Mouse (Mus musculus) heart, embryonic 11.5 days (tissue): ENCODE results near the gene Nkx2-5. TPM values are rescaled to one million over a fixed set of nuclear protein-coding genes. Genes with fewer than 3 reads are reported as not detected.

Experiments
- ATAC-seq: fragments of 200-750 bp; cut with Nextera tagmentation; replicated peaks from 2 replicates; pipeline ENCODE4 v1.8.0; 2017; ENCODE audit warnings: moderate library complexity; ENCODE audit not compliant: insufficient number of reproducible peaks, low FRiP score, low TSS enrichment
- H3K27ac ChIP-seq: fragments of 300-500 bp; sonication (generic); 2 replicates; pipeline ENCODE4 v1.5.1; 2014; ENCODE audit warnings: mild to moderate bottlenecking, low read depth, low read length
- H3K27me3 ChIP-seq: fragments of 300-500 bp; sonication (generic); 2 replicates; pipeline ENCODE4 v1.6.1; 2014; ENCODE audit warnings: mild to moderate bottlenecking, low read length, mixed read lengths; ENCODE audit not compliant: control insufficient read depth, insufficient read depth
- H3K36me3 ChIP-seq: fragments of 300-500 bp; sonication (generic); 2 replicates; pipeline ENCODE4 v1.6.1; 2014; ENCODE audit warnings: mild to moderate bottlenecking, low read length, moderate library complexity, mixed read lengths; ENCODE audit not compliant: control insufficient read depth, insufficient read depth
- H3K4me1 ChIP-seq: fragments of 300-500 bp; sonication (generic); 2 replicates; pipeline ENCODE4 v1.6.1; 2014; ENCODE audit warnings: low read length; ENCODE audit not compliant: control insufficient read depth, insufficient read depth
- H3K4me2 ChIP-seq: fragments of 300-500 bp; sonication (generic); 2 replicates; pipeline ENCODE4 v1.6.1; 2014; ENCODE audit warnings: mild to moderate bottlenecking, moderate library complexity
- H3K4me3 ChIP-seq: fragments of 300-500 bp; sonication (generic); 2 replicates; pipeline ENCODE4 v1.5.1; 2014; ENCODE audit warnings: low read depth, low read length
- H3K9ac ChIP-seq: fragments of 300-500 bp; sonication (generic); 2 replicates; pipeline ENCODE4 v1.6.1; 2014; ENCODE audit warnings: mild to moderate bottlenecking, low read depth, low read length, moderate library complexity
- H3K9me3 ChIP-seq: fragments of 300-500 bp; sonication (generic); replicated peaks from 2 replicates; pipeline ENCODE4 v1.6.1; 2016; ENCODE audit warnings: low read length; ENCODE audit not compliant: control insufficient read depth
- WGBS: fragments of 180-500 bp; shearing (Covaris S2); extraction: QIAGEN DNeasy Blood & Tissue Kit; methylation state at CpG from one replicate; pipeline ENCODE4 v1.1.7; 2014; ENCODE audit not compliant: insufficient replicate concordance; 5-methylcytosine and 5-hydroxymethylcytosine counted together
- polyA plus RNA-seq: library from polyadenylated mRNA; unstranded; fragments of >200 nt; fragmentation: Nextera tagmentation; extraction: Ambion mirVana; gene quantifications from 2 replicates; pipeline ENCODE4 v1.2.1, GENCODE M21; 2014

Gene Nkx2-5
- polyA plus RNA-seq, 1 experiment from 2014 or later: 157 TPM

DNA sequence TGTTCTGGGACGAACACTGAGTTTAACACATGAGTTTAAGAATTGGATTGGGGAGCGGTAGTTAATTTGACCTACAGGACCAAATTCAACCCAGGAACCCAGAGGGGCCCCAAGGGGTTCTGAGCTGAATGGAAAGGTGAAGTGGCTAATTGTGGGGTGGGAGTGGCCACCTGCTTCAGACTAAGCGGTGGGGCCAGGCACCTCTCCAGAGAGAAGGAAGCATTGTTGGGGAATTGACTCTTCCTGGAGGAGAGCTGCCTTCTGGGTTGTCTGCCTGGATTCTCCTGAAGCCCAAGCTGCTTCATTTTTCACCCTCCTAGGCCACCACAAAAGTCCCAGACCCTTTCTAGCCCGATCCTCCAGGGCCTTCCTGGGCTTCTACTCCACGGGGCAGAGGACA lies 2.8 kb downstream of the Nkx2-5 start:
- Histone ChIP-seq H3K27me3 (peaks cover 69% of the 10 kb centered on the region), H3K4me1 (peaks cover 3% of the 10 kb centered on the region; the same call in 1 of the 2 replicates), H3K27ac (peak overlapping the region; percentile 95), H3K9me3 (no peaks in the 10 kb centered on the region), H3K4me2 (peak overlapping the region; percentile 64), H3K9ac (peak overlapping the region; percentile 77), H3K4me3 (peak overlapping the region; percentile 77), H3K36me3 (no peaks in the 10 kb centered on the region)
- 4% methylated on average over 5 of the region's 5 CpGs for WGBS
- no peak for ATAC-seq

- H3K4me1 ChIP-seq: peaks cover 3% of the 10 kb centered on the region; the same call in 1 of the 2 replicates
- H3K27ac ChIP-seq: peak overlapping the region; percentile 95
- WGBS: under 1% methylated on average over 48 of the region's 48 CpGs
- H3K4me2 ChIP-seq: peak overlapping the region; percentile 64
- no peaks in the 10 kb centered on the region for H3K9me3 ChIP-seq
- peaks cover 69% of the 10 kb centered on the region for H3K27me3 ChIP-seq
- peak overlapping the region; percentile 99 for H3K9ac ChIP-seq
- H3K36me3 ChIP-seq: no peaks in the 10 kb centered on the region
- peak overlapping the region; percentile 77 for H3K4me3 ChIP-seq
- ATAC-seq: peak; percentile 87
Observed at GRCm38 (mm10) chr17:26840922-26841731, 3.7 kb downstream of the Nkx2-5 start.

GRCm38 (mm10) chr17:26840439-26840780 lies 4.4 kb downstream of the Nkx2-5 start:
- Histone ChIP-seq H3K4me2 (peak overlapping the region; percentile 64), H3K27ac (peak overlapping the region; percentile 95)
- WGBS: 3% methylated on average over 9 of the region's 9 CpGs

GRCm38 (mm10) chr17:26839718-26840438 lies 4.9 kb downstream of the Nkx2-5 start:
- H3K27ac ChIP-seq: peak overlapping the region; percentile 95

More at GRCm38 (mm10) chr17:26840439-26840780, 4.4 kb downstream of the Nkx2-5 start:
- Histone ChIP-seq H3K9ac (peak overlapping the region; percentile 99), H3K36me3 (no peaks in the 10 kb centered on the region; the same call in 1 of the 2 replicates), H3K4me3 (peak overlapping the region; percentile 77), H3K4me1 (peaks cover 3% of the 10 kb centered on the region; the same call in 1 of the 2 replicates), H3K9me3 (no peaks in the 10 kb centered on the region), H3K27me3 (peaks cover 63% of the 10 kb centered on the region)
- no peak for ATAC-seq

DNA sequence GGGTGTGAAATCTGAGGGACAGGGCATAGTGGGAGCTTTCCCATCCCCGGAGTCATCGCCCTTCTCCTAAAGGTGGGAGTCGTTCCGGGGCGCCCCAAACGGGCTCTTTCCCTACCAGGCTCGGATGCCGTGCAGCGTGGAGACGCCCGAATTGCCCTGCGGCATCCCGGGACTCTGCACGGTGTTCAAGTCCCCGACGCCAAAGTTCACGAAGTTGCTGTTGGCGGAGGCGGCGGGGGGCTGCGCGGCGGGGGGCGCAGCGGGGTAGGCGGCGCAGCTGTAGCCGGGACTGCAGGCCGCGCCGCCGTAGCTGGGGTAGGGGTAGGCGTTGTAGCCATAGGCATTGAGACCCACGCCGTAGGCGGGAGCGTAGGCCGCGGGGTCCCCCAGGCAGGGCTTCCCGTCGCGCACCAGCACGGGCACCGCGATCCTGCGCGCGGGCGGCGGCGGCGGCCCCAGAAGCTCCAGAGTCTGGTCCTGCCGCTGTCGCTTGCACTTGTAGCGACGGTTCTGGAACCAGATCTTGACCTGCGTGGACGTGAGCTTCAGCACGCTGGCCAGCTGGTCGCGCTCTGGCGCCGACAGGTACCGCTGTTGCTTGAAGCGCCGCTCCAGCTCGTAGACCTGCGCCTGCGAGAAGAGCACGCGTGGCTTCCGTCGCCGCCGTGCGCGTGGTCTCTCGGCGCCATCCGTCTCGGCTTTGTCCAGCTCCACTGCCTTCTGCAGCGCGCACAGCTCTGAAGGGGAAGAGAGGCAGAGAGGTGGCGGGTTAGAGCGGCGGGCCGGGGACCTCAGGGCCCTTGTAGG lies 5.7 kb downstream of the Nkx2-5 start:
- Histone ChIP-seq H3K9me3 (no peaks in the 10 kb centered on the region), H3K4me2 (peak overlapping the region; percentile 64), H3K27ac (peak overlapping the region; percentile 95), H3K4me1 (peaks cover 3% of the 10 kb centered on the region; the same call in 1 of the 2 replicates), H3K4me3 (peak overlapping the region; percentile 77), H3K9ac (peak overlapping the region; percentile 99), H3K27me3 (peaks cover 61% of the 10 kb centered on the region), H3K36me3 (peaks cover 3% of the 10 kb centered on the region; the same call in 1 of the 2 replicates)
- WGBS: 1% methylated on average over 87 of the region's 87 CpGs
- ATAC-seq: no peak

More at GRCm38 (mm10) chr17:26839718-26840438, 4.9 kb downstream of the Nkx2-5 start:
- WGBS: 3% methylated on average over 26 of the region's 26 CpGs
- peaks cover 3% of the 10 kb centered on the region; the same call in 1 of the 2 replicates for H3K4me1 ChIP-seq
- peak overlapping the region; percentile 64 for H3K4me2 ChIP-seq
- H3K9me3 ChIP-seq: no peaks in the 10 kb centered on the region
- peak overlapping the region; percentile 77 for H3K4me3 ChIP-seq
- peaks cover 65% of the 10 kb centered on the region for H3K27me3 ChIP-seq
- H3K36me3 ChIP-seq: peaks cover 3% of the 10 kb centered on the region; the same call in 1 of the 2 replicates
- no peak for ATAC-seq
- peak overlapping the region; percentile 99 for H3K9ac ChIP-seq

- H3K9me3 ChIP-seq: no peaks in the 10 kb centered on the region; the same call in 1 of the 2 replicates
- peak overlapping the region; percentile 77 for H3K4me3 ChIP-seq
- H3K27ac ChIP-seq: peak overlapping the region; percentile 95
- peaks cover 7% of the 10 kb centered on the region; the same call in 1 of the 2 replicates for H3K36me3 ChIP-seq
- no peak for ATAC-seq
- whole genome bisulfite sequencing: 2% methylated on average over 36 of the region's 37 CpGs
- H3K9ac ChIP-seq: peak overlapping the region; percentile 99
- H3K4me1 ChIP-seq: peaks cover 3% of the 10 kb centered on the region; the same call in 1 of the 2 replicates
- peaks cover 58% of the 10 kb centered on the region for H3K27me3 ChIP-seq
- peak overlapping the region; percentile 64 for H3K4me2 ChIP-seq
Observed at GRCm38 (mm10) chr17:26838191-26838910, 6.5 kb downstream of the Nkx2-5 start.

DNA sequence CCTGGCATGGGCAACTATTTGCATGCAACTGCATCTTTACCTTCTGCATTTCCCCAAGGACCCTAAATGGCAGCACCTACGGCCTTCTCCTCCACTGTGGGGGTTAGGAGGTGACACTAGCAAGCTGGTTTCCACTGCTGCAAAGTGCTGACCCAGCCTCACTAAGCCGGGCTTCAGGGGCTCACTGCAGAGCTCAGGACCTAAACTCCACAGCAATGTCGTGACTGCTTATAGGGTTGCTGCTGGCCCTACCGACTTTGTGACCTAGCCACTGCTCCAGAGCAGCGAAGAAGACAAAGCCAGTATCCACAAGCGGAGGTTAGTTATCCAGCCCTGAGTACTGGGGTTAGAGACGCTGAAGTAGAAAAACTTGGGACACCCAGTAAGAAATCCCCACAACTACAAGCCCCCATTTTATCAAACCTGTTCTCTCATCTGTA lies 7.2 kb downstream of the Nkx2-5 start:
- no peaks in the 10 kb centered on the region; the same call in 1 of the 2 replicates for H3K9me3 ChIP-seq
- 9% methylated on average over 7 of the region's 7 CpGs for WGBS
- no peak for ATAC-seq
- peaks cover 54% of the 10 kb centered on the region for H3K27me3 ChIP-seq
- no peaks in the 10 kb centered on the region for H3K4me1 ChIP-seq
- peak overlapping the region; percentile 99 for H3K9ac ChIP-seq
- H3K4me2 ChIP-seq: peak overlapping the region; percentile 64
- peak overlapping the region; percentile 95 for H3K27ac ChIP-seq
- H3K4me3 ChIP-seq: peak overlapping the region; percentile 77
- H3K36me3 ChIP-seq: peaks cover 7% of the 10 kb centered on the region; the same call in 1 of the 2 replicates
